Mouse (Mus musculus) olfactory bulb, adult 2 months (tissue): ENCODE measurements around the gene Vsir. TPM values are rescaled to one million over a fixed set of nuclear protein-coding genes. Genes with fewer than 3 reads are reported as not detected.

Experiments used
- H3K27ac ChIP-seq: fragments of 200-500 bp; 2 replicates; pipeline ENCODE4 v1.5.1; 2012; ENCODE audit warnings: low read depth, low read length; ENCODE audit not compliant: insufficient read depth
- H3K4me1 ChIP-seq: fragments of 200-500 bp; 2 replicates; pipeline ENCODE4 v1.6.1; 2012; ENCODE audit warnings: low read length; ENCODE audit not compliant: control insufficient read depth, insufficient read depth
- H3K4me3 ChIP-seq: fragments of 200-500 bp; 2 replicates; pipeline ENCODE4 v1.5.1; 2012; ENCODE audit warnings: mild to moderate bottlenecking, low read depth, low read length, moderate library complexity; ENCODE audit not compliant: insufficient read depth
- CTCF ChIP-seq: fragments of 200-500 bp; IDR thresholded peaks from 2 replicates; pipeline ENCODE4 v1.5.1; 2012; ENCODE audit warnings: low read depth, mild to moderate bottlenecking, low read length, moderate library complexity; ENCODE audit not compliant: insufficient read depth
- POLR2A ChIP-seq: fragments of 200-500 bp; IDR thresholded peaks from 2 replicates; pipeline ENCODE4 v1.6.1; 2012; ENCODE audit warnings: mild to moderate bottlenecking, low read depth, low read length, moderate library complexity; ENCODE audit not compliant: insufficient read depth
- WGBS: fragments of 180-500 bp; shearing (Covaris S2); methylation state at CpG from one replicate; pipeline ENCODE4 v1.1.7; 2018; 5-methylcytosine and 5-hydroxymethylcytosine counted together
- polyA plus RNA-seq: library from polyadenylated mRNA; stranded (reverse); fragments of >200 nt; gene quantifications from 2 replicates; pipeline ENCODE4 v1.2.4, GENCODE M21; 2012; ENCODE audit warnings: low replicate concordance; ENCODE audit not compliant: missing spikeins, insufficient read depth, insufficient read length

Vsir gene
- polyA plus RNA-seq = 160 TPM in 1 of 2 replicates, not detected in the other

DNA sequence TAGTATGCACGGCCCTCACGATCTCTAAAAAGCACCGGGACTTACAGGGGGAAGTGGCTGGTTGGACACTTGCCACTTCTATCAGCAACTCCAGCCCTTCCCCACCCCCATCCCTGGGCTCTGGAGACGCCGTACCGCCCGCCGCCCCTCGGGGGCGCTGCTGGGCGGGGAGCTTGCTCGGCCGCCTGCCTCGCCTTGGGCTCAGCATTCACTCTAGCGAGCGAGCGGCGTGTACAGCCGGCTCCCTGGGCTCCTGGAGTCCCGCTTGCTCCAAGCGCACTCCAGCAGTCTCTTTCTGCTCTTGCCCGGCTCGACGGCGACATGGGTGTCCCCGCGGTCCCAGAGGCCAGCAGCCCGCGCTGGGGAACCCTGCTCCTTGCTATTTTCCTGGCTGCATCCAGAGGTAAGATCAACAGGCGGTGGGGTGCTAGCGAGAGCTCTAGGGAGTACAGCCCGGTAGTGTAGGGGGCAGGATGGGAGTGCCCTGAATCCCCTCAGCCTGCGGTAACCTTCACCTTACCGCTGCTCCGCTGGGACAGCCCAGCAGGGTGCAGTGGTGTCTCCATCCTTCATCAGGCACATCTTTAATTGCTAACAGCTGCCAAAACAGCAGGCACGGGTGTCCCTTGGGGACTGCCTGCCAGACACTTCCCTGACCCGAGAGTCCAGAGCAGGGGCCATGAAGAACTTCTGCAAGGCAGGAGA is at the start of gene Vsir:
Gene Vsir, plus strand, starts transcription at position 151 of the 705 bp plus-strand sequence.
- WGBS = 4% methylated on average over 37 of the region's 37 CpGs
- 0 out of 2 replicates have a peak, but pooled peaks have one; percentile 22 for TF ChIP-seq POLR2A
- TF ChIP-seq CTCF = peak; percentile 6; the same call in 1 of the 2 replicates
- Histone ChIP-seq H3K4me3 (peak within 1 kb of the TSS; percentile 35), H3K27ac (no peak within 1 kb of the TSS), H3K4me1 (peaks cover 12% of the 10 kb centered on the region)

DNA sequence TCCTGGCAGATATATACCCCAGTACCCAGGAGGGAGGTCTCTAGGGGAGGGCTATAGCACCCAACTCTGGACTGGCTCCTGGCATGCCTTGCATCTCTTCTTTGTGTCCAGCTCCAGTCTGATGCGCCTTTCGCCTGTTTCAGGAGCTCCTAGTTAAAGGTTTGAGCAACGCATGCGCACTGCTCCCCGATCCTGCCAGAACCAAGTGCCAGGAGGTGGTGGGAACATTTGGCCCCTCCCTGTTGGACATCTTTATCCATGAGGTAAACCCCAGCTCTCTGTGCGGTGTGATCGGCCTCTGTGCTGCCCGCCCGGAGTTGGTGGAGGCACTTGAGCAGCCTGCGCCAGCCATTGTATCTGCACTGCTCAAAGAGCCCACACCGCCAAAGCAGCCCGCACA is 47.0 kb upstream of the Vsir start:
- H3K4me3 ChIP-seq = no peak overlapping the region
- H3K27ac ChIP-seq = no peak overlapping the region
- TF ChIP-seq CTCF = no peak
- no peak for TF ChIP-seq POLR2A
- peaks cover 48% of the 10 kb centered on the region for H3K4me1 ChIP-seq
- 85% methylated on average over 12 of the region's 12 CpGs for WGBS

DNA sequence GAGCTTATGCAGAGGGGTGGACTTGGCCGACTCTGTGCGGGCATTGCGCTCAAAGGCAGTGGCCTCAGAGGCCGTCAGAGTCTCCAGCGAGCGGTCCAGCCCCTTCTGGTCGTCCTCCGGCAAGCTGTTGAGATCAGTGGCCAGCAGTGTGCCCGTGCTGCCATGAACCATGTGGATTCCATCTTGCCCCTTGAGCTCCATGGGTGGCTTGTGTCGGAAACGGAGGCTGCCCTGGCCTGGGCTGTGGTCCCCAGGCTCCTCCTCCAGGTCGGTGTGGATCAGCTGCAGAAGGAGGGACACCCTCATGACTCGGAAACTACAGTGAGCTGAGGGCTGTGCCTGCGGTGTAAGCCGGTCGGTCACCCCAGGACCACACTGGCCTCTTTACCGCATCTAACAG is 43.2 kb upstream of the Vsir start:
- no peak for TF ChIP-seq CTCF
- Histone ChIP-seq H3K4me3 (no peak overlapping the region), H3K4me1 (peaks cover 21% of the 10 kb centered on the region), H3K27ac (no peak overlapping the region)
- 82% methylated on average over 17 of the region's 17 CpGs for WGBS

DNA sequence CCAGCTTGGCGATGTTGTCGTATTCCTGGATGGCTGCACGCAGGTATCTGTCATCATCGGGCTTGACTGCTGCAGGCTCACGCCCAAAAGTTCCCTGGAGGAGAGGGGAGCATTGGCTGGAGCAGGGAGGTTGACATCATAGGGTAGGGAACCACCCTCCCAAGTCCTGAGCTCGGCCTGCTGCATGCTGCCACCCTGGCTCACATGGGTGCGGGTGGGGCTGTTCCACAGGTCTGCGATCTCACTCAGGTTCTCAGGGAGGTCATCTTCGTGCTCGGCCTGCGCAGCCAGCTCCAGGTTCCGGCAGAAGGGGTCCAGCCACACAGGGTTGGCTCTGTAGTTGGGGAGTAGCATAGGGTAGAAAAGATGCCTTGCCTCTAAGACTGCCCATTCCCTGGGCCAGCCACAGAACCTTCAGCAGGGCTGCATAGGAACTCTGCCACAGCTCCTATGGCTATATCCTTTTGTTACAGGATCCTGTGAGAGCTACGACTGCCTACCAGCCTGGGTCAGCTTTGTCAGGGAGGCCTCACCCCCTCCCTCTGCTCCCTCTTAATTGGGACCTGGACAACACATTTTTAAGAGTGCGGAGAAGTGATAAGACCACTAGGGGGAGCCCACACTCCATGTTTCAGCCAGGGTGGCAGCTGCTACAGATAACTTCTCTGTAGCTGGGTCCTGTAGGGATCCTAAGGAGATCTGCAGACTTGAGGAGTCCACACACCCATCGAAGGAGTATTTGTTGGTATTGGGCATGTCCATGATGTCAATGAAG is 41.6 kb upstream of the Vsir start:
- TF ChIP-seq POLR2A (no peak), CTCF (peak; percentile 9)
- WGBS = 58% methylated on average over 15 of the region's 15 CpGs
- Histone ChIP-seq H3K4me3 (no peak overlapping the region), H3K27ac (no peak overlapping the region), H3K4me1 (peaks cover 9% of the 10 kb centered on the region; the same call in 1 of the 2 replicates)

DNA sequence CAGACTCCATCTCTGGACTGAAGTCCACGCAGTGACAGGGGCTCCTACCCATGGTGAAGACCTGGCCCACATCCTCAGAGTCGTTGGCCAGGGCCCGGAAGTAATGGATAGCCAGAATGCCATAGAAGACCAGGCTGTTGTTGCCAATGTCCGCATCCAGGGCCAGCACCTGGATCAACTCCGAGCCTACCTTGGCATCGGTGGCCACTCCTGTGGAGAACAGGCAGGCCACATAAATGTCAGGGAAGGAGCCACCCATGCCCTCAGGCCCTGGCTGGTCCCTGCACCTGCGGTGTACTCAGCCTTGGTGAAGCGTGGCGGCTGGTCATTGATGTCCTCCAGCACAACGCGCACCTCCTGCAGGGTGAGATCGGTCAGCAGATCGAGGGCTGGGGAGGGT is 36.0 kb upstream of the Vsir start:
- Histone ChIP-seq H3K4me1 (no peaks in the 10 kb centered on the region), H3K27ac (no peak overlapping the region), H3K4me3 (no peak overlapping the region)
- no peak for TF ChIP-seq POLR2A
- no peak for TF ChIP-seq CTCF
- 91% methylated on average over 13 of the region's 13 CpGs for WGBS

DNA sequence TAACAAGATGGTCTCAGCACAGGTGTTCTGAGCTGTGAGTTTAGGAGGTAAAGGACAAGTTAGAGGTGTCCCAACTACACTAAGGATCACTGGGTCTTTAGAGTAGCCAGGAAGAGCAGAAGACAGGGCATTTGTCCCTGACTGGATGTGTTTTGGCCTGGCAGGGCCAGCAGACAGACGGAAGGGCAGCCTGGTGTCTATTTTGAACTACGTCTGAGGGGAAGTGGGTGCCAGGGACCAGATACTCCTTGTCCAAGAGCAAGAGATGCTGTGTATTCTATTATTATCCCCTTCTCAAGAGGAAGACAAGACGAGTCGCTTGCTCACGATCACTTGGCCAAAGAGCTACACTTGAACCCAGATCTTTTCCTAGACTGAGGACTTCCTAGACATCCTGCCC is 33.0 kb upstream of the Vsir start:
- no peak overlapping the region for H3K27ac ChIP-seq
- 96% methylated on average over 5 of the region's 5 CpGs for WGBS

DNA sequence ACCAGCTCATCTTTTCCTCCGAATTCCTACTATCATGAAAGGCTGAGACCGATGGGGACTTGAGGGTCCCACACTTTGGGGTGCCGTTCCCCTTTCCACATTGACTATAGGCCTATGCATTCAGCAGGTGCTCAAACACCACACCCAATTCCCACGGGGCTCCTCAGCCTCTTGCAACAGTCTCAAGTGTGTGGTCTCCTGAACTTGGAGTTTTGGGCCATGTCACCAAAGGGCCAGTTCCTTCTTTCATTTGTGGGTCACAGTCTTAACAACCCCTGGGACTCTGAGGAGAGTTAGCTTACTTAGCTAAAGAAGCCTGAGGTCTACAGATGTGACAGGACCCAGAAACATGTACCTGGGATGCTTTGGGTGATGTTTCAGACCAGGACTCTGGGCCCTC is 30.5 kb upstream of the Vsir start:
- no peak overlapping the region for H3K27ac ChIP-seq
- no peaks in the 10 kb centered on the region for H3K4me1 ChIP-seq
- H3K4me3 ChIP-seq = no peak overlapping the region
- 94% methylated on average over 4 of the region's 4 CpGs for WGBS
- no peak for TF ChIP-seq POLR2A
- no peak for TF ChIP-seq CTCF

More for the DNA sequence above, 33.0 kb upstream of the Vsir start:
- no peak overlapping the region for H3K4me3 ChIP-seq
- TF ChIP-seq POLR2A = no peak
- TF ChIP-seq CTCF = no peak
- no peaks in the 10 kb centered on the region for H3K4me1 ChIP-seq

DNA sequence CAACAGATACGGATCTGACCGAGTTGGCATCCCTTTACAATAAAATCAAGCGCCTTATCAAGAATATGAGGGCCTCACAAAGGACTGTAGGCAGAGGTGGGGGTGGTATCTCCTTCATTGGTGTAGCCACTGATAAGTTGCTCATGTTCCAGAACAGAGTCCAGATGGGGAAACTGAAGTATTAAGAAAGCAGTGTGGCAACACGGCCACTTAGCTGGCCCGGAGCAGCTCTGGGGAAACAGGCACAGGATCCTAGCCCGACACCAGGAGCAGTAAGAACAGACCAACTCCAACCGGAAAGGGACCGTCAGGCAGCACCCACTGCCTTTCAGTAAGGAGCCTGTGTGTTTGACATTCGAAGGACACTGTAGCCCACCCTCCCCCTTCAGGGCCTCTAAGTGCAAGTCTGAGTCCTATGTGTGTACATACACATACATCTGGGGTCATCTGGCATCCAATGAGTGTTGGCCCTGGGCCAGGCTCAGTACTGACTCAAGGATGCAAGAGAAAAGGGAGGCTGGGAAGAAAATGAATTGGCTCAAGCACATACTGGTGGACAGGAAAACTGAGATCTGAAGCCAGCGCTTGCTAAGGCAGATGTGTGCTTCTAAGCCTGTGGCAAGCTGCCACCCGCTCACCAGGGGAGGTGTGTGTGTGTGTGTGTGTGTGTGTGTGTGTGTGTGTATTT is 17.5 kb upstream of the Vsir start:
- TF ChIP-seq CTCF = no peak
- no peak for TF ChIP-seq POLR2A
- WGBS = 75% methylated on average over 11 of the region's 11 CpGs
- H3K4me3 ChIP-seq = no peak overlapping the region
- no peaks in the 10 kb centered on the region for H3K4me1 ChIP-seq
- no peak overlapping the region for H3K27ac ChIP-seq

DNA sequence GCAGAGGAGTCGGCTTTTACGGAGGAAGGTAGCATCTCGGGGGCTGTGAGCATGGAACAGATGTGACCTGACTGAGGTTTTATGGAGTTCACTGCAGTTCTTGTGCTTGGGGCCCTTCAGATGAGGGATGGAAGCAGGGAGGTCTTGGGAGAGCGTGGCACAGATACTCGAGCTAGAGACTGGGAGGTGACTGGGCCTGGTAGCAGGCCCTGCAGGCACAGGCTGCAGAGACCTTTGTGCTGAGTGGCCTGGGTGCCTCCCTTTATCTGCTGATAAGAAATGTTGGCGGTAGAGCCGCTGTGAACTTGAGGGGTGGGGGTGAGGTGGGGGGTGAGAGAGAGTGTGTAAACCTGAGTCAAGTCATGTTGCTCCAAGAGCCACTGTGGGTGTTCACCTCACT is 12.1 kb upstream of the Vsir start:
- WGBS = 94% methylated on average over 7 of the region's 7 CpGs
- TF ChIP-seq POLR2A = no peak
- TF ChIP-seq CTCF = no peak

More for the DNA sequence above, 12.1 kb upstream of the Vsir start:
- Histone ChIP-seq H3K4me3 (no peak overlapping the region), H3K4me1 (no peaks in the 10 kb centered on the region), H3K27ac (no peak overlapping the region)
